Mouse (Mus musculus): Measurements from ENCODE around the gene Hdac7. TPM values are rescaled to one million over a fixed set of nuclear protein-coding genes. Genes with fewer than 3 reads are reported as not detected.

Gene Hdac7
- polyA plus RNA-seq, 2 experiments, result 4.7 to 8.6 TPM

DNA sequence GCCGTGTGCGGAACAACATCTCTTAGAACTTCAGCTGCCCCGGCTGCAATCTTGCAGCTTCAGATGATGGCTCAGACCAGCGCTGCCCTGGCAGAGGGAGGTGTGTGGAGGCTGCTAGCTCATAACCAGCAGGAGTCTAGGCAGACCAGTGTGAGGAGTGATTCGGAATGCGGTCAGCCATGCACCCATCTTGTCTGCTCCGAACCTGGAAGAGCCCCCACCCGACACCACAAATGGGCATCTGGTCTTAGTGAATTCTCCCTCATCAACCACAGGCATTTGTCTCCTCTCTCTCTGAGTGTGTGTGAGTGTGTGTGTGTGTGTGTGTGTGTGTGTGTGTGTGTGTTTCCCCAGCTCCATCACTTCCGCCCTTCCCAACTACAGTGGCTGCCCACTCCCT lies 24.4 kb downstream of the Hdac7 start:
- 84% methylated on average over 9 of the region's 9 CpGs for WGBS (ENCODE audit: insufficient replicate concordance)
- no peak for TF ChIP-seq EP300 (IDR thresholded peaks at IDR 0.05; ENCODE audit: low read depth)
- no peak for TF ChIP-seq CTCF (IDR thresholded peaks at IDR 0.05; ENCODE audit: low read depth)
- peaks cover 0 to 31% of the 10 kb centered on the region in 2 experiments; a peak in 2 of 4 replicates for H3K4me1 ChIP-seq (replicated peaks; ENCODE audit: control insufficient read depth in 2 of 2, insufficient read depth in 2 of 2, low read length in 1 of 2)

DNA sequence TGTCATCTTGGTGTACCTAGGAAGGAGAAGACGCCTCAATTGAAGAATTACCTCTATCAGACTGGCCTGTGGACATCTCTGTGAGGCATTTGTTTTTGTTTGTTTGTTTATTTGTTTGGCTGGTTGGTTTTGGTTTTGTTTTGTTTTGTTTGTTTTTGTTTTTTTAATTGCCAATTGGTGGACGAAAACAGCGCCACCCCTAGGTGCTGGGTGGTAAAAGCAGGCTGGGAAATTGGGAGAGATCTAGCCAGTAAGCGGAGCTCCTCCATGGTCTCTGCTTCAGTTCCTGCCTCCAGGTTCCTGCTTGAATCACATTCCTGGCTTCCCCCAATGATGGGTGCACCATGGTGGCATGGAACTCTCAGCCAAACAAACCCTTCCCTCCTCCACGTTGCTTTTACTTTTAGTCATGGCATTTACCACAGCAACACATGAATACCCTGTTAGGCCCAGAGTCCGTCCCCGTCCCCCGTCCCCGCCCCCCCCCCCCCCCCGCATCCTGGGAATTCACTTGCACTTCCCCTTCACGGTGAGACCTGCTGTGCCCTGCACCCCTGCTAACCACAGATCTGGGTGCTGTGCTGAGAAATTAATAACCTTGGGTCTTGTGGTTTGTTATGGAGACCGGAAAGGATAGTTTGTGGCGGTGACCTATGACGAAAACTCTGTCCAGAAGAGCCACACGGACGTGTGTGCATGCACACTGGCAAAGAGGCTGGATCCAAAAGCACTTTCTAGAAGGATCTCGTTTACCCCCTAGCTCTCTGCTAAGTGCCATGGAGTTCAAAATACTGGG lies 27.9 kb downstream of the Hdac7 start:
- Histone ChIP-seq H3K4me1 (replicated peaks; ENCODE audit: control insufficient read depth in 2 of 2, insufficient read depth in 2 of 2, low read length in 1 of 2) (peaks cover 0 to 9% of the 10 kb centered on the region in 2 experiments; a peak in 2 of 4 replicates), H3K9me3 (ENCODE audit: control insufficient read depth, low read length) (no peaks in the 10 kb centered on the region), H3K27ac (no peak overlapping the region), H3K27me3 (ENCODE audit: control insufficient read depth, insufficient read depth, low read length) (no peaks in the 10 kb centered on the region), H3K4me3 (ENCODE audit: insufficient read depth in 1 of 2, low read depth in 2 of 2, low read length in 2 of 2) (no peak overlapping the region), H3K4me2 (ENCODE audit: low read depth) (no peak overlapping the region), H3K36me3 (replicated peaks; ENCODE audit: control insufficient read depth, insufficient read depth, low read depth) (no peaks in the 10 kb centered on the region), H3K9ac (replicated peaks) (no peak overlapping the region)
- no peak for DNase-seq (ENCODE audit: low read depth in 3 of 3, low spot score in 3 of 3)
- ATAC-seq (ENCODE audit: insufficient read depth), result no peak
- TF ChIP-seq EP300 (IDR thresholded peaks at IDR 0.05; ENCODE audit: low read depth), result no peak
- peak; percentile 27; the same call in 1 of the 2 replicates for TF ChIP-seq CTCF (IDR thresholded peaks at IDR 0.05; ENCODE audit: low read depth)
- 46% methylated on average over 17 of the region's 17 CpGs for WGBS (ENCODE audit: insufficient replicate concordance)

More for the DNA sequence above, 24.4 kb downstream of the Hdac7 start:
- Histone ChIP-seq H3K27ac (no peak overlapping the region), H3K27me3 (ENCODE audit: control insufficient read depth, insufficient read depth, low read length) (no peaks in the 10 kb centered on the region), H3K9ac (replicated peaks) (no peak overlapping the region), H3K4me2 (ENCODE audit: low read depth) (no peak overlapping the region), H3K9me3 (ENCODE audit: control insufficient read depth, low read length) (no peaks in the 10 kb centered on the region), H3K4me3 (ENCODE audit: insufficient read depth in 1 of 2, low read depth in 2 of 2, low read length in 2 of 2) (no peak overlapping the region), H3K36me3 (replicated peaks; ENCODE audit: control insufficient read depth, insufficient read depth, low read depth) (no peaks in the 10 kb centered on the region)
- DNase-seq (ENCODE audit: low read depth in 3 of 3, low spot score in 3 of 3) (no peak), ATAC-seq (ENCODE audit: insufficient read depth) (no peak)

DNA sequence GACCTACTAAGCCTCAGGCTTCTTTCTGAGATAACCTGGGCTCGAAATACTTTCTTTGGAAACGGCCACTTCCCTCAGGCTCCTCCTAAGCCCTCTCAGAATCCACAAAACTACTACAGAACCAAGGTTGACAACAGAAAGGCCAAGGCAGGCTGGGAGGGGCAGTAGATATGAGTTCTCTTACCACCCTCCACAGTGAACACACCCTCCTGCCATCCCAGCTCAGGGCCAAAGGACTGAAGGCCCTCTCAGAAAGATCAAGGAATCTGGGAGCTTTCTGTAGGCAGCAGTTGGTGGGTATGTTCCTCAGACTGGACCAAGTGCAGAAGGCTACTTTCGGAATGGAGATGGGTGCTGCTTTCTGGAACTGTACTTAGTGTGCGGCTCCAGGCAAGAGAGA lies 29.0 kb downstream of the Hdac7 start:
- Histone ChIP-seq H3K36me3 (replicated peaks; ENCODE audit: control insufficient read depth, insufficient read depth, low read depth) (no peaks in the 10 kb centered on the region), H3K27me3 (ENCODE audit: control insufficient read depth, insufficient read depth, low read length) (no peaks in the 10 kb centered on the region), H3K4me1 (replicated peaks; ENCODE audit: control insufficient read depth in 2 of 2, insufficient read depth in 2 of 2, low read length in 1 of 2) (peaks cover 0 to 9% of the 10 kb centered on the region in 2 experiments; a peak in 2 of 4 replicates), H3K4me2 (ENCODE audit: low read depth) (no peak overlapping the region), H3K9me3 (ENCODE audit: control insufficient read depth, low read length) (no peaks in the 10 kb centered on the region), H3K9ac (replicated peaks) (no peak overlapping the region), H3K4me3 (ENCODE audit: insufficient read depth in 1 of 2, low read depth in 2 of 2, low read length in 2 of 2) (no peak overlapping the region), H3K27ac (no peak overlapping the region)
- DNase-seq (ENCODE audit: low read depth in 3 of 3, low spot score in 3 of 3) (no peak), ATAC-seq (ENCODE audit: insufficient read depth) (no peak)
- TF ChIP-seq CTCF (IDR thresholded peaks at IDR 0.05; ENCODE audit: low read depth), result no peak
- no peak for TF ChIP-seq EP300 (IDR thresholded peaks at IDR 0.05; ENCODE audit: low read depth)
- 76% methylated on average over 4 of the region's 4 CpGs for WGBS (ENCODE audit: insufficient replicate concordance)

DNA sequence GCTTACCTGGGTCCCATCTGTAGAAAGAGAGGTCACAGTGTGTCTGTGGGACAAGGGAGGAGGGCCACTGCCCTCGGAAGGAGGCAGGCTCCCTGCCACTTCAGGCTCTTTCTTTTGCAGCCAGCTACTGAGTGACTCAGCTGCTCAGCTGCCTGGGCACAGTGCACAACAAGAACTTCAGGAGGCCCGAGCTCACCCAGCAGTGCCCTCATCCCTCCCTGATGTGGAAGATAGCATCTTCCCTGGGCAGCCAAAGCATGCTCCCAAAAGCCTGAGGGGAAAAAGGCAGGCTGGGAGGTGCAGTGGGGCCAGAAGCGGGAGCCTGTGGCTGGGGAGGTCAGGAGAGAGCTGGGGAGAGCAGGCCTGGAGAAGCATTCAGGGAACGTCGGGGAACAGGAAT lies 29.6 kb downstream of the Hdac7 start:
- Histone ChIP-seq H3K4me2 (ENCODE audit: low read depth) (no peak overlapping the region), H3K27ac (no peak overlapping the region), H3K9me3 (ENCODE audit: control insufficient read depth, low read length) (no peaks in the 10 kb centered on the region), H3K4me3 (ENCODE audit: insufficient read depth in 1 of 2, low read depth in 2 of 2, low read length in 2 of 2) (no peak overlapping the region), H3K9ac (replicated peaks) (no peak overlapping the region), H3K27me3 (ENCODE audit: control insufficient read depth, insufficient read depth, low read length) (no peaks in the 10 kb centered on the region), H3K4me1 (replicated peaks; ENCODE audit: control insufficient read depth in 2 of 2, insufficient read depth in 2 of 2, low read length in 1 of 2) (peaks cover 0 to 9% of the 10 kb centered on the region in 2 experiments; a peak in 2 of 4 replicates), H3K36me3 (replicated peaks; ENCODE audit: control insufficient read depth, insufficient read depth, low read depth) (no peaks in the 10 kb centered on the region)
- ATAC-seq (ENCODE audit: insufficient read depth) (no peak), DNase-seq (ENCODE audit: low read depth in 3 of 3, low spot score in 3 of 3) (no peak)
- TF ChIP-seq CTCF (IDR thresholded peaks at IDR 0.05; ENCODE audit: low read depth), result no peak
- TF ChIP-seq EP300 (IDR thresholded peaks at IDR 0.05; ENCODE audit: low read depth), result no peak
- WGBS (ENCODE audit: insufficient replicate concordance), result 53% methylated on average over 5 of the region's 5 CpGs

DNA sequence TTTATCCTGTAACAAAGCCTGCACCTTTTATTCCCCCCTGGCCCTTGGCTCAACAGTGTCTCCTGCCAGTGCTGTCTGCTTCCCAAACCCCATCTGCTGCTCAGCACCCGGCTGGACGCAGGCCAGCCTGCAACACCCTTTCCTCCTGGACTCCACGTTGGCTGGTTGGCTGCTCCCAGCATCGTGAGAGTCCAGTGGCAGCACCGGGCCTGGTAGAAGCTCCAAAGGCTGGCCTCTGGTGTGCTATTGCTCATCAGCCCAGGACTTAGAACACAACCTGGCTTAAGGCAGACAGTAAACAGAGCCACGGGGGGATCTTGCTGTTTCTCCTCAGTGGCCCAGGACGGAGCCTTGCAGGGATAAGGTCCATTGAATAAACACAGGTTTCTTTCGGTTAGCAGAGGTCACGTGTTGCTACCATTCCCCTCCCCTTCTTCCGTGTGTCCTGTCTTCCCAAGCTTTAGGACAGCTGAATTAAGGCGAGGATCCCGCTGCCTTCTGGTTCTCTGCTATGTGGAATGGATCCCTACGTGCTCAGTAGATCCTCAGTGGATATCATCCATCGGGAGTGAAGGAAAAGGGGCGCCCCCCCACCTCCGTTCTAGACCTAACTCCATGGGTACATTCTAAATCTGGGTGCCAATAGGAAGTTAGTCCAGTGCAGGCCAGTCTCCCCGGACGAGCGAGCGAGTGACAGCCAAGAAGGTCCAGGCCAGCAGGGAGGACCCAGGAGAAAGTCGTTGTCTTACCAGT lies 30.7 kb downstream of the Hdac7 start:
- TF ChIP-seq EP300 (IDR thresholded peaks at IDR 0.05; ENCODE audit: low read depth) (no peak), CTCF (IDR thresholded peaks at IDR 0.05; ENCODE audit: low read depth) (no peak)
- no peak overlapping the region for H3K4me2 ChIP-seq (ENCODE audit: low read depth)
- H3K9ac ChIP-seq (replicated peaks), result no peak overlapping the region
- 65% methylated on average over 21 of the region's 21 CpGs for WGBS (ENCODE audit: insufficient replicate concordance)
- H3K4me3 ChIP-seq (ENCODE audit: insufficient read depth in 1 of 2, low read depth in 2 of 2, low read length in 2 of 2), result no peak overlapping the region
- ATAC-seq (ENCODE audit: insufficient read depth) (no peak), DNase-seq (ENCODE audit: low read depth in 3 of 3, low spot score in 3 of 3) (no peak)
- no peak overlapping the region for H3K27ac ChIP-seq
- no peaks in the 10 kb centered on the region for H3K27me3 ChIP-seq (ENCODE audit: control insufficient read depth, insufficient read depth, low read length)
- H3K36me3 ChIP-seq (replicated peaks; ENCODE audit: control insufficient read depth, insufficient read depth, low read depth), result no peaks in the 10 kb centered on the region
- H3K9me3 ChIP-seq (ENCODE audit: control insufficient read depth, low read length), result no peaks in the 10 kb centered on the region
- peaks cover 0 to 9% of the 10 kb centered on the region in 2 experiments; a peak in 2 of 4 replicates for H3K4me1 ChIP-seq (replicated peaks; ENCODE audit: control insufficient read depth in 2 of 2, insufficient read depth in 2 of 2, low read length in 1 of 2)

Data from liver, embryonic 14.5 days (tissue).